Mouse (Mus musculus): ENCODE results near the gene Marco. TPM values are rescaled to one million over a fixed set of nuclear protein-coding genes. Genes with fewer than 3 reads are reported as not detected.
A peak's percentile ranks its signal among the peaks of the same experiment; 100 is the strongest.

Marco gene
- total RNA-seq, 2 experiments from 2014 or later: not detected

- intact Hi-C loops (cut with DNase I): no loop called here
- no peak for DNase-seq (ENCODE audit: low spot score in 2 of 2)
These were observed 53.1 kb downstream of the Marco start for GRCm38 (mm10) chr1:120451486-120452270.

- no peak for DNase-seq (ENCODE audit: low spot score in 2 of 2)
- intact Hi-C loops (cut with DNase I): no loop called here
These were observed 55.2 kb downstream of the Marco start for GRCm38 (mm10) chr1:120449662-120450061.

DNA sequence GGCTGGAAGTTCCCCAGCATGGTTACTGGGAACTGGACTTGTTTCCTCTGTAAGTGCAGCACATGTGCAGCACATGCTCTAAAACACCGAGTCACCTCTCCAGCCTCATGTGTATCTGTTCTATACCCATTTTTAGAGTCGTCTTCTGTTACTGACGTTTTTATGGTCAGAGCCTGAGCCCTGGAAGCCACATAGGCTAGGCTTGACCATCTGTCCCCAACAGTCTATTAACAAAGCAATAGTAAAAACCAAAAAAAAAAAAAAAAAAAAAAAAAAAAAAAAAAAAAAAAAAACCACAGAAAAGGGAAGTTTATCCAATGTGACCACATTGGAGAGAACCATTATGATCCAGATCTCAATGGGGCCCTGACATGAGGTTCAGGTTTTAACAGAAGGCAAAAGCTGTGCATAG is 61.6 kb downstream of the Marco start:
- DNase-seq (ENCODE audit: low spot score in 2 of 2): no peak
- intact Hi-C loops (cut with DNase I): no loop called here

GRCm38 (mm10) chr1:120441587-120441986 is 63.2 kb downstream of the Marco start:
- DNase-seq (ENCODE audit: low spot score in 2 of 2): no peak
- intact Hi-C loops (cut with DNase I): no loop called here

DNA sequence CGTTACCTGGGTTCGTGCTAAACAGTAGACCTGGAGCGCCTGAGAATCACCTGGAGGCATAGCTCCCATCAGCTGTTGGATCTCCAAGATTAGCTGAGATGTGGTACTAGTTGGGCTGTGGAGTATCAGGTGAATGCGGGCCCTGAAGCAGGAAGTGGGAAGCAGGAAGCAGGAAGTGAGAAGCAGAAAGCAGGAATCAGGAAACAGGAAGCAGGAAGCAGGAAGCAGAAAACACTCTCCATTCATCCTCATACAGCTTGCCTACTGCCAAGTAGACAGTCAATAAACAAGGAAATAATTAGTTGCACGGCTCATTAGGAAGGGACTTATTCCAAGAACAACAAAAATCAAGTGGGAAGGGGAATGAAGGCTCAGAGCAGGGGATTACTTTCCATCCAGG is 69.2 kb downstream of the Marco start:
- intact Hi-C loops (cut with DNase I): no loop called here

GRCm38 (mm10) chr1:120430171-120430570 is 74.7 kb downstream of the Marco start:
- intact Hi-C loops (cut with DNase I): no loop called here
- no peak for DNase-seq (ENCODE audit: low spot score in 2 of 2)

More for the DNA sequence above, 69.2 kb downstream of the Marco start:
- no peak for DNase-seq (ENCODE audit: low spot score in 2 of 2)

GRCm38 (mm10) chr1:120425587-120425986 is 79.2 kb downstream of the Marco start:
- DNase-seq (ENCODE audit: low spot score in 2 of 2): peak; percentile 7 to 9

More at GRCm38 (mm10) chr1:120425587-120425986, 79.2 kb downstream of the Marco start:
- intact Hi-C loops (cut with DNase I): no loop called here

Other genes with a start within 250 kb of the Marco start
- gene Steap3, start 232.3 kb downstream of the Marco start, total RNA-seq (2021): 1 to 10 TPM; 4.6 to 6.6 TPM
- gene C1ql2, start 164.4 kb downstream of the Marco start, total RNA-seq (2021): 1 to 10 TPM; 3.8 to 5.8 TPM
- gene En1, start 97.4 kb upstream of the Marco start, total RNA-seq (2021): not detected